Mouse (Mus musculus) central nervous system, embryonic 18 days (tissue): ENCODE measurements around the gene Gm14296. TPM values are rescaled to one million over a fixed set of nuclear protein-coding genes. Genes with fewer than 3 reads are reported as not detected.

Source experiments
- polyA plus RNA-seq: library from polyadenylated mRNA; depleted of rRNA; stranded (reverse); fragments of >200 nt; gene quantifications from 2 replicates; pipeline ENCODE4 v1.2.3, GENCODE M21; 2012; rRNA removed

The Gm14296 gene
- polyA plus RNA-seq, result 12.4 and 13.1 TPM in 2 replicates

GRCm38 (mm10) chr2:176927709-176928108 lies at the start of gene Gm14296:
Gene Gm14296 (minus strand): TSS chr2:176927809.

Other genes with a start within 250 kb of the Gm14296 start
- 32.5 and 35.5 TPM in 2 replicates for gene Gm14305, start 219.5 kb downstream of the Gm14296 start, polyA plus RNA-seq
- gene Gm14295, start 129.2 kb downstream of the Gm14296 start, polyA plus RNA-seq, result 10.4 and 11.5 TPM in 2 replicates
- not detected in 2 replicates for gene Gm14408, start 96.7 kb downstream of the Gm14296 start, polyA plus RNA-seq
- gene Gm14419, start 73.1 kb upstream of the Gm14296 start, polyA plus RNA-seq, result 4.1 and 4.5 TPM in 2 replicates
- not detected in 2 replicates for gene Gm14401, start 146.5 kb upstream of the Gm14296 start, polyA plus RNA-seq